Mouse (Mus musculus): ENCODE results near the gene Gm11549.

DNA sequence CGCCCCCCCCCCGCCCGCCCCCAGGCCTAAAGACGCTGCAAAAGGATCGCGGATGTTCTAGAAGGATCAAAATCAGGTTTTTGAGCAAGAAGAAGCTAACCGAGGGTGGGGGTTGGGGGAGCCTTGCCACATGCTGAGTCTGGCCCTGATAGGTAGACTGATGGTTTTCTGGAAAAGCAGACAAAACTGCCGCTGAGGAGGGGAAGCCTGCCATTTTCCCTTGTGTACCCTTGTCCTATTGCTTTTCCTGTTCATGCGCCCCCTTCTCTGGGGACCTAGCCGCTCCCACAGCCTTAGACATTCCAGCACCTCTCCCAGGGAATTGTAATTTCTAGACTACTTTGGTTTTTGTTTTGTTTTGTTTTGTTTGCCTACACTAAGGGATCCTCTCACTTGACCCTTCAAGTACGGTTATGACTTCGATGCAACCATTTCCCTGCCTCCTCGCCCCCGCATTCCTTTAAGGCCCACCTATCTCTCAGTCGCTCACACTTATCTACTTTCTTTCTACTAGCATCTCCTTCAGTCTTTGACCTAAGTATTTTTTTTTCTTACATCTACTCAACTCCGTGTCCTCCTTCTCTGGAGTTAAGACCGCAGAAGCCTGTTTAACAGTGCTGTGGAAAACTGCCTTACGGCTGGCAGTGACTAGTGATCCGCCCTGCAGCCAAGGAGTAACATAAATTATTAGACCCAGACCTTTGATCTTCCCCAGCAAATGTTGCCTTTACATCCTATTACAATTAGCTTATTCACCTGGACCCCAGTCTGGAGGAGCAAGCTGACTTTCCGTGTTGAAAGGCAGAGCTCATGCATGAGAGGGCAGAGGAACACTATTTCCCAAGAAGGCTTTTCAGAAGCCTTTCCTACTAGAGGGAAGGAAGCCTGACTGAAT lies 45.1 kb downstream of the Gm11549 start:
- TF ChIP-seq TAL1 (IDR thresholded peaks at IDR 0.05; ENCODE audit: low read length) = no peak
- no peak for TF ChIP-seq GATA1 (IDR thresholded peaks at IDR 0.05; ENCODE audit: low read length)
